Mouse (Mus musculus) midbrain, embryonic 16.5 days (tissue): ENCODE results near the gene Smpd3. TPM values are rescaled to one million over a fixed set of nuclear protein-coding genes. Genes with fewer than 3 reads are reported as not detected.

ENCODE experiments used
- ATAC-seq: fragments of 200-750 bp; cut with Nextera tagmentation; 2 replicates; pipeline ENCODE4 v1.8.0; 2017; ENCODE audit warnings: moderate TSS enrichment
- H3K27ac ChIP-seq: fragments of 300-500 bp; sonication (generic); 2 replicates; pipeline ENCODE4 v1.5.1; 2014; ENCODE audit warnings: mild to moderate bottlenecking, low read length, mixed read lengths
- H3K27me3 ChIP-seq: fragments of 300-500 bp; sonication (generic); 2 replicates; pipeline ENCODE4 v1.6.1; 2014; ENCODE audit warnings: low read depth, low read length, mixed read lengths; ENCODE audit not compliant: control insufficient read depth, insufficient read depth
- H3K36me3 ChIP-seq: fragments of 300-500 bp; sonication (generic); 2 replicates; pipeline ENCODE4 v1.6.1; 2014; ENCODE audit warnings: mild to moderate bottlenecking, low read length, moderate library complexity, mixed read lengths; ENCODE audit not compliant: control insufficient read depth, insufficient read depth
- H3K4me1 ChIP-seq: fragments of 300-500 bp; sonication (generic); 2 replicates; pipeline ENCODE4 v1.6.1; 2014; ENCODE audit warnings: mild to moderate bottlenecking, low read length, mixed read lengths; ENCODE audit not compliant: control insufficient read depth, insufficient read depth
- H3K4me2 ChIP-seq: fragments of 300-500 bp; sonication (generic); 2 replicates; pipeline ENCODE4 v1.6.1; 2014; ENCODE audit warnings: mild to moderate bottlenecking, low read length, mixed read lengths
- H3K4me3 ChIP-seq: fragments of 300-500 bp; sonication (generic); 2 replicates; pipeline ENCODE4 v1.5.1; 2014; ENCODE audit warnings: low read depth, mild to moderate bottlenecking, low read length, moderate library complexity, mixed read lengths
- H3K9ac ChIP-seq: fragments of 300-500 bp; sonication (generic); 2 replicates; pipeline ENCODE4 v1.6.1; 2014; ENCODE audit warnings: low read depth, low read length, mixed read lengths
- H3K9me3 ChIP-seq: fragments of 300-500 bp; sonication (generic); replicated peaks from 2 replicates; pipeline ENCODE4 v1.6.1; 2014; ENCODE audit warnings: mild to moderate bottlenecking, low read length, mixed read lengths; ENCODE audit not compliant: control insufficient read depth, poor library complexity, severe bottlenecking
- WGBS: fragments of 180-500 bp; shearing (Covaris S2); extraction: QIAGEN DNeasy Blood & Tissue Kit; methylation state at CpG from one replicate; pipeline ENCODE4 v1.1.7; 2014; 5-methylcytosine and 5-hydroxymethylcytosine counted together
- polyA plus RNA-seq: library from polyadenylated mRNA; unstranded; fragments of >200 nt; fragmentation: Nextera tagmentation; extraction: Ambion mirVana; gene quantifications from 2 replicates; pipeline ENCODE4 v1.2.1, GENCODE M21; 2015

Gene Smpd3
- polyA plus RNA-seq, 1 experiment from 2014 or later: 76.2 TPM

DNA sequence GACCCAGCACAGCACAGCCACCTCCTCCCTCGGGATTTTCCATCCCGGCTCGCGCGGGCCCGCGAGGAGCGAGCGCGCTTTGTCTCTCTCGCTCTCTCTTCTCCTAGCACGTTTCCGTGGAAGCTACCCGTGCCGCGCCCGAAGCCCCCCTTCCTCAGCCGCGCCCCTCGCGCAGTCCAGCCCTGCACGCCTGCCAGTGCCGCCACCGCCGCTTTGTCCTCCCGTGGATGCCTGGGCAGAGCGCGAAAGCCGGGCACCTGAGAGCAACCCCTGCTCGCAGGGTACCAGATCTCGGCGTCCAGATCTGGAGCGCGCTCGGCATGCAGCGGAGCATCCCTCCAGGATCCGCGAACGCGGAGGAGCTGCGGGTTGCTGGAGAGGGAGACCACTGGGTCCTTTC, 1.2 kb downstream of the Smpd3 start:
- peak; percentile 37 for ATAC-seq
- Histone ChIP-seq H3K4me3 (peak overlapping the region; percentile 71), H3K27me3 (no peaks in the 10 kb centered on the region), H3K27ac (peak overlapping the region; percentile 93), H3K36me3 (no peaks in the 10 kb centered on the region), H3K9me3 (no peaks in the 10 kb centered on the region), H3K4me2 (peak overlapping the region; percentile 75), H3K4me1 (peaks cover 28% of the 10 kb centered on the region), H3K9ac (peak overlapping the region; percentile 73)
- under 1% methylated on average over 40 of the region's 41 CpGs for WGBS

DNA sequence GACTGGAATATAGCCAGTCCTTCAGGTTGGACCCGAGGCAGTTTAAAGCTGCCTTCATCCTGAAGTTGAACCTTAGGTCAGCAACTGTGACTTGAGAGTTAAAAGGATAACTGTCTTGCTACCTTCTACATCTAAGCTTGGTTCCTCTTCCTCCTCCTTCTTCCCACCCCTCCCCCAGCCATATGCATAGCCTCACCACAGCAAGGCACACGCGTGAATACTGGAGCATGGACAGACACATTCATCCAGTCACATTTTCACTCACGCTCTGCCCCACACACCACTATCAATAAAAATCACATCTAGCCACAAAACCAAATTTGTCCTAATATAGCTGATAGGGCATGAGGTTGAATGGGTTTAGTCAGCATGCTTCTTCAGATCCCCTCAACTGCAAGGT, 1.8 kb downstream of the Smpd3 start:
- 48% methylated on average over 4 of the region's 4 CpGs for WGBS
- Histone ChIP-seq H3K4me1 (peaks cover 28% of the 10 kb centered on the region), H3K4me3 (peak overlapping the region; percentile 71), H3K36me3 (no peaks in the 10 kb centered on the region), H3K9me3 (no peaks in the 10 kb centered on the region), H3K9ac (peak overlapping the region; percentile 73), H3K27ac (peak overlapping the region; percentile 93), H3K4me2 (peak overlapping the region; percentile 75), H3K27me3 (no peaks in the 10 kb centered on the region)
- no peak for ATAC-seq

GRCm38 (mm10) chr8:106335196-106335595, 2.6 kb downstream of the Smpd3 start:
- Histone ChIP-seq H3K9ac (no peak overlapping the region), H3K27me3 (no peaks in the 10 kb centered on the region), H3K4me2 (peak overlapping the region; percentile 75), H3K4me1 (peaks cover 28% of the 10 kb centered on the region), H3K9me3 (no peaks in the 10 kb centered on the region), H3K4me3 (peak overlapping the region; percentile 71; the same call in 1 of the 2 replicates), H3K27ac (no peak overlapping the region), H3K36me3 (no peaks in the 10 kb centered on the region)
- 52% methylated on average over 4 of the region's 4 CpGs for WGBS
- ATAC-seq: no peak

DNA sequence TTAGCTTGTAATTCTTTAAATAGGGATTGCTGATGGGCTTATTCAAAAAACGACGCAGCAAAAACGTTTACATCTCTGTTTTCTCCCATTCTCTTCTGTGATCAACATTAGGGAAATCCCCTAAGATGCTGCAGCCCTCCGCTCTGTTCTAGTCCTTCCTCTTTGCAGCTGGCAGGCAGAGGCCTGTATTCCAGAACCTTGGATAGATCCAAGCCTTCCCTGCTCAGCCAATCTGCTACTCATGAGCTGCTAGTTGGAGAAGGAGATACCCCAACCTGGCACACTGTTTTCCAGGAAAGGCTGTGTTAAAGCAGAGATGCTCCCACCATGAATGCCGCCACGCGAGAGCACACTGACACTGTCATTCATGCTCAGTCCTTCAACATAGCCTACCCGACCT, 4.4 kb downstream of the Smpd3 start:
- Histone ChIP-seq H3K4me1 (peaks cover 18% of the 10 kb centered on the region), H3K27ac (no peak overlapping the region), H3K4me2 (0 out of 2 replicates have a peak overlapping the region, but pooled peaks have one; percentile 11), H3K36me3 (no peaks in the 10 kb centered on the region), H3K4me3 (no peak overlapping the region), H3K9ac (no peak overlapping the region), H3K9me3 (no peaks in the 10 kb centered on the region), H3K27me3 (no peaks in the 10 kb centered on the region)
- ATAC-seq: no peak
- WGBS: 48% methylated on average over 8 of the region's 8 CpGs

DNA sequence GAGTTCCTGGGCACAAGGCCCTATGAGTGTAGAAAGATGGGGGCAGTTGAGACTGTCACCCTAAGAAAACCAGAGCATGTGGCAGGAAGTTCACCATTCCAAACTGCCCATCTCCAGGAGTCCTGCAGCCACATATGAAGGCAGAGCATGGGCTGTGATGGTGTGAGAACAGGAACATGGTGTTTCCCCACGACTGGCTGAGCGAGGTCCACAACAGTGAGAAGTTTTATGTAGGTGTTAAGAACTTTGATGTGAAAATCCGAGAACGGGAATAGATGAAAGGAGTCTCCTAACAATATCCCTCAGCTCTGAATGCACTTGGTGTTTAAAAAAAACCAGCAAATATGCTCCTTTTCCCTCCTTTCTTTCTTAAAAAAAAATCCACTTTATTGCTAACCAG, 5.3 kb downstream of the Smpd3 start:
- no peak overlapping the region for H3K27ac ChIP-seq
- H3K4me3 ChIP-seq: no peak overlapping the region
- no peaks in the 10 kb centered on the region for H3K9me3 ChIP-seq
- no peak for ATAC-seq
- H3K9ac ChIP-seq: no peak overlapping the region
- 80% methylated on average over 4 of the region's 4 CpGs for WGBS
- H3K4me2 ChIP-seq: no peak overlapping the region
- H3K36me3 ChIP-seq: no peaks in the 10 kb centered on the region
- peaks cover 18% of the 10 kb centered on the region for H3K4me1 ChIP-seq
- H3K27me3 ChIP-seq: no peaks in the 10 kb centered on the region

DNA sequence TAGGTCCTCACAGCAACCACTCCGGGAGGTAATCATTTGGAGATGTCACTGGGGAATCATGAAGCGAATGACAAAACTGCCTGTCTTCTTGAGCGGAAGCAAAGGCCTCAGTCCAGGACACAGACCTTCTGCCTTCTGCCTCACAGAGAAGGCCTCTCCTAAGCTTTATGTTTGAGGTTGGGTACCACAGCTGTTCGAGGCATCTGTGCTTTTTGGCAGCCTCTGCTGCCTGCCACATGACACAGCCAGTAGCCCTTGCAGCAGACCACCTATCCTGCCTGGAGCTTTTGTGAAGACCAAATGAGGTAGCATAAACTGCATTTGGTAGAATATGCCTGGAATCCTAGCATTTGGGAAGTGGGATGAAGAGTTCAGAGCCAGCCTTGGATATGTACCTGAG, 11.2 kb downstream of the Smpd3 start:
- no peak for ATAC-seq
- Histone ChIP-seq H3K27me3 (no peaks in the 10 kb centered on the region), H3K4me1 (0 out of 2 replicates have a peak, but pooled peaks cover 2% of the 10 kb centered on the region), H3K9me3 (no peaks in the 10 kb centered on the region), H3K4me3 (no peak overlapping the region), H3K36me3 (no peaks in the 10 kb centered on the region), H3K27ac (no peak overlapping the region), H3K4me2 (no peak overlapping the region), H3K9ac (no peak overlapping the region)
- 55% methylated on average over 4 of the region's 4 CpGs for WGBS

DNA sequence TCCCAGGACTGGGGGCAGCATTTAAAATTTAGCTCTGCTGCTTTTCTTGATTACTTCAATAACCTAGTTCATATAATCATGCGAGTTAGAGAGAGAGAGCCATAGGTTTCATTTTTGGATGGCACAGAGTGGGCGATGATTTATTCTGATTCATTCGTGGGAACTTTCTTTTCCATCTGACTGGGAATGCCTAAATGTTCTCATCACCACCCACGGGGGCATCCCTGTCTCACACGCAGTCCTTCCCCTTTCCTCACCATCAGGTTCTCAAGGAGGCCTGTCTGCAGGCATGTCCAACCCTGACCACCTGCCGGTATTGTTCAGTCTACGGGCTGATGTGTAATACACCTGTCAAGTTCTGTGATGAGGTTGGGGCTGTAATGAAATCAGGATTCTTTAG, 16.4 kb downstream of the Smpd3 start:
- no peak overlapping the region for H3K27ac ChIP-seq
- ATAC-seq: no peak

DNA sequence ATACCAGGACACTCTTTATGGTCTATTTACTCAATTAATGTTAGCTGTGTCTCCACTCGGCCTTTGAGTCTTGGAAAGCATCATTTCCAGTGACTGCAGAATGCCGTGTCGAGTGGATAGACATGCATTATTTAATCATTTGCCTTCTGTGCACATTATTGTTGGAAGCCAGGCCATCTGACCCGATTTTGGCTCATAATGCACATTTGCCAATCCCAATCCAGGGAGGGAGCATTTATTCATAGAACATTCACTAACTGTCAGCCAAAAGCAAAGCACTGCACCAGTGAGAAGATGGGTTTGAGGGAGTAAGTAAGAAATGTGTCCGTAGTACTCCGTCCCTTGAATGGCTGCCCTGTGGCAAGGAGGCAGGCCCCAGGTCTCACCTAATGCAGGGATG, 17.8 kb downstream of the Smpd3 start:
- Histone ChIP-seq H3K9me3 (no peaks in the 10 kb centered on the region), H3K36me3 (no peaks in the 10 kb centered on the region), H3K27ac (no peak overlapping the region), H3K9ac (no peak overlapping the region), H3K4me2 (no peak overlapping the region), H3K27me3 (no peaks in the 10 kb centered on the region), H3K4me3 (no peak overlapping the region), H3K4me1 (peaks cover 7% of the 10 kb centered on the region; the same call in 1 of the 2 replicates)
- ATAC-seq: no peak
- 58% methylated on average over 6 of the region's 6 CpGs for WGBS

More for the DNA sequence above, 16.4 kb downstream of the Smpd3 start:
- Histone ChIP-seq H3K4me1 (peaks cover 7% of the 10 kb centered on the region; the same call in 1 of the 2 replicates), H3K27me3 (no peaks in the 10 kb centered on the region), H3K9me3 (no peaks in the 10 kb centered on the region), H3K9ac (no peak overlapping the region), H3K36me3 (no peaks in the 10 kb centered on the region), H3K4me2 (no peak overlapping the region), H3K4me3 (no peak overlapping the region)
- 85% methylated on average over 7 of the region's 7 CpGs for WGBS

GRCm38 (mm10) chr8:106317091-106317490, 20.7 kb downstream of the Smpd3 start:
- Histone ChIP-seq H3K4me3 (no peak overlapping the region), H3K36me3 (no peaks in the 10 kb centered on the region), H3K27ac (no peak overlapping the region), H3K9ac (no peak overlapping the region), H3K4me1 (peaks cover 5% of the 10 kb centered on the region; the same call in 1 of the 2 replicates), H3K4me2 (no peak overlapping the region), H3K9me3 (no peaks in the 10 kb centered on the region), H3K27me3 (no peaks in the 10 kb centered on the region)
- 72% methylated on average over 4 of the region's 4 CpGs for WGBS
- no peak for ATAC-seq
